Mouse (Mus musculus): Measurements from ENCODE around the gene U2af2. TPM values are rescaled to one million over a fixed set of nuclear protein-coding genes. Genes with fewer than 3 reads are reported as not detected.

Gene U2af2
- polyA plus RNA-seq, 1 experiment from 2014 or later, result 118 TPM

Small RNAs within 50 kb of the gene (microRNA-seq; reads per million reads assigned to microRNA genes)
- not detected for gene Gm26217

Other genes with a start within 250 kb of the U2af2 start
- gene Ube2s, start 249.6 kb upstream of the U2af2 start, polyA plus RNA-seq (2015; fragmentation: Nextera tagmentation; extraction: Ambion mirVana), result 306 and 315 TPM in 2 replicates
- 0.36 and 0.44 TPM in 2 replicates for gene Shisa7, start 217.4 kb upstream of the U2af2 start, polyA plus RNA-seq (2015; fragmentation: Nextera tagmentation; extraction: Ambion mirVana)
- 12.9 and 14.4 TPM in 2 replicates for gene Isoc2b, start 191.9 kb upstream of the U2af2 start, polyA plus RNA-seq (2015; fragmentation: Nextera tagmentation; extraction: Ambion mirVana)
- 1.1 and 1.3 TPM in 2 replicates for gene Isoc2a, start 185.0 kb upstream of the U2af2 start, polyA plus RNA-seq (2015; fragmentation: Nextera tagmentation; extraction: Ambion mirVana)
- not detected in 2 replicates for gene Gm36210, start 155.6 kb upstream of the U2af2 start, polyA plus RNA-seq (2015; fragmentation: Nextera tagmentation; extraction: Ambion mirVana)
- gene Zfp628, start 146.9 kb upstream of the U2af2 start, polyA plus RNA-seq (2015; fragmentation: Nextera tagmentation; extraction: Ambion mirVana), result 3.3 TPM in 2 replicates
- 4.3 and 4.5 TPM in 2 replicates for gene Nat14, start 140.1 kb upstream of the U2af2 start, polyA plus RNA-seq (2015; fragmentation: Nextera tagmentation; extraction: Ambion mirVana)
- 2.1 and 3.5 TPM in 2 replicates for gene Ssc5d, start 136.4 kb upstream of the U2af2 start, polyA plus RNA-seq (2015; fragmentation: Nextera tagmentation; extraction: Ambion mirVana)
- gene Sbk2, start 97.7 kb upstream of the U2af2 start, polyA plus RNA-seq (2015; fragmentation: Nextera tagmentation; extraction: Ambion mirVana), result 0.22 and 0.30 TPM in 2 replicates
- gene Sbk3, start 91.0 kb upstream of the U2af2 start, polyA plus RNA-seq (2015; fragmentation: Nextera tagmentation; extraction: Ambion mirVana), result not detected in 2 replicates
- gene Zfp579, start 66.0 kb upstream of the U2af2 start, polyA plus RNA-seq (2015; fragmentation: Nextera tagmentation; extraction: Ambion mirVana), result 32.2 and 34.1 TPM in 2 replicates
- gene Zfp524, start 47.7 kb upstream of the U2af2 start, polyA plus RNA-seq (2015; fragmentation: Nextera tagmentation; extraction: Ambion mirVana), result 16.0 and 16.4 TPM in 2 replicates
- 40.6 and 43.0 TPM in 2 replicates for gene Fiz1, start 47.4 kb upstream of the U2af2 start, polyA plus RNA-seq (2015; fragmentation: Nextera tagmentation; extraction: Ambion mirVana)
- 1.5 and 2.0 TPM in 2 replicates for gene Gm44973, start 46.6 kb upstream of the U2af2 start, polyA plus RNA-seq (2015; fragmentation: Nextera tagmentation; extraction: Ambion mirVana)
- 5.5 and 7.7 TPM in 2 replicates for gene Zfp865, start 41.8 kb upstream of the U2af2 start, polyA plus RNA-seq (2015; fragmentation: Nextera tagmentation; extraction: Ambion mirVana)
- gene Ccdc106, start 41.6 kb upstream of the U2af2 start, polyA plus RNA-seq (2015; fragmentation: Nextera tagmentation; extraction: Ambion mirVana), result 19.2 and 20.8 TPM in 2 replicates
- not detected in 2 replicates for gene 4632433K11Rik, start 28.0 kb upstream of the U2af2 start, polyA plus RNA-seq (2015; fragmentation: Nextera tagmentation; extraction: Ambion mirVana)
- gene Zfp784, start 23.7 kb upstream of the U2af2 start, polyA plus RNA-seq (2015; fragmentation: Nextera tagmentation; extraction: Ambion mirVana), result 5.4 and 6.0 TPM in 2 replicates
- gene Zfp580, start 10.6 kb upstream of the U2af2 start, polyA plus RNA-seq (2015; fragmentation: Nextera tagmentation; extraction: Ambion mirVana), result 27.7 and 28.6 TPM in 2 replicates
- 54.5 and 59.6 TPM in 2 replicates for gene Epn1, start 18.1 kb downstream of the U2af2 start, polyA plus RNA-seq (2015; fragmentation: Nextera tagmentation; extraction: Ambion mirVana)
- not detected in 2 replicates for gene Rfpl4, start 54.8 kb downstream of the U2af2 start, polyA plus RNA-seq (2015; fragmentation: Nextera tagmentation; extraction: Ambion mirVana)
- gene Rasl2-9, start 63.8 kb downstream of the U2af2 start, polyA plus RNA-seq (2015; fragmentation: Nextera tagmentation; extraction: Ambion mirVana), result 0.30 and 0.55 TPM in 2 replicates
- gene Vmn1r55, start 87.5 kb downstream of the U2af2 start, polyA plus RNA-seq (2015; fragmentation: Nextera tagmentation; extraction: Ambion mirVana), result 0.01 TPM in 1 of 2 replicates, not detected in the other
- gene Vmn1r56, start 134.6 kb downstream of the U2af2 start, polyA plus RNA-seq (2015; fragmentation: Nextera tagmentation; extraction: Ambion mirVana), result not detected in 2 replicates
- not detected in 2 replicates for gene Vmn1r57, start 156.3 kb downstream of the U2af2 start, polyA plus RNA-seq (2015; fragmentation: Nextera tagmentation; extraction: Ambion mirVana)

All from stomach, embryonic 15.5 days (tissue).